In the genomic region with DNA sequence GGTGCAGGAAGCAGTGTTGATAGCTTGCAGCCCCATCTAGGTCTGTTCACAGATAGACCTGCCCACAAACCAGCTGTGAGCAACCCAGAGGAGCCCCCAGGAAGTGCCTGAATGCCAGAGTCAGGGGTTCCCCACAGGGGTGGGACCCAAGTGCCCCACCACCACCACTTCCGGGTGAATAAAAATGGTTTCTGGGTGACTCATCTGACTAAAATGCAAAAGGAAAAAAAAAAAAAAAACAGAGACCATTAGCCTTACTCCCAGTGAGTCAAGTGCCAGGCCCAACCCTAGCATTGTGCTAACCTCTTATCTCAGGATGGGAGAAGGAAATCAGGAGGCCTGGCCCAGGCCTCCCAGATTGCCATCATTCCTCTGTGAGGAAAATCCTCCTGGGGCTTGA, we compare ENCODE assay signal across 11 mouse cellular contexts. TPM values are rescaled to one million over a fixed set of nuclear protein-coding genes. Genes with fewer than 3 reads are reported as not detected.
DNase-seq lines count a peak whose midpoint lies in the region; ATAC-seq lines count a peak whose summit lies in the region.
"Had no signal": no experiment of that assay in that cellular context is flagged by ENCODE, and none has a peak within 500 bp of the region (broad histone marks: within the 10 kb centered on the region; RNA-seq: fewer than 3 reads in every experiment).

No protein-coding gene starts in this region.

- peak; percentile 58 to 68 for DNase-seq in lung, adult 18-20 months
- no peak for DNase-seq in lung, postnatal 14 days
- DNase-seq in lung, postnatal 4 days, result peak; percentile 32 to 64
- peak; percentile 69 to 85 for DNase-seq in thymus, postnatal 36 days
- DNase-seq in layer of hippocampus, adult 11-12 months (ENCODE audit: low spot score), result no peak
- DNase-seq in layer of hippocampus, postnatal 36 days, result no peak

- H3K27me3 ChIP-seq in heart, embryonic 12.5 days (replicated peaks), result no peaks in the 10 kb centered on the region
- no peaks in the 10 kb centered on the region for H3K27me3 ChIP-seq in midbrain, embryonic 13.5 days

- peak overlapping the region; percentile 45 for H3K27ac ChIP-seq in heart, embryonic 12.5 days (ENCODE audit: poor library complexity, severe bottlenecking)
- no peak overlapping the region for H3K27ac ChIP-seq in midbrain, embryonic 13.5 days

- 5% methylated on average over 1 of the region's 1 CpGs for WGBS in heart, embryonic 12.5 days
- WGBS in midbrain, embryonic 13.5 days, result 79% methylated on average over 1 of the region's 1 CpGs

- no peak overlapping the region for H3K4me3 ChIP-seq in heart, embryonic 12.5 days
- no peak overlapping the region for H3K4me3 ChIP-seq in midbrain, embryonic 13.5 days (replicated peaks)

- peaks cover 49% of the 10 kb centered on the region for H3K4me1 ChIP-seq in heart, embryonic 12.5 days (replicated peaks)
- no peaks in the 10 kb centered on the region for H3K4me1 ChIP-seq in midbrain, embryonic 13.5 days (replicated peaks)

- no peak overlapping the region for H3K9ac ChIP-seq in heart, embryonic 12.5 days
- H3K9ac ChIP-seq in midbrain, embryonic 13.5 days (replicated peaks), result no peak overlapping the region

- ATAC-seq in heart, embryonic 12.5 days (ENCODE audit: insufficient number of reproducible peaks, low FRiP score), result 0 out of 2 replicates have a peak, but pooled peaks have one; percentile 31
- ATAC-seq in midbrain, embryonic 13.5 days, result no peak

- H3K4me2 ChIP-seq in heart, embryonic 12.5 days, result no peak overlapping the region
- no peak overlapping the region for H3K4me2 ChIP-seq in midbrain, embryonic 13.5 days (replicated peaks)

- peaks cover 47% of the 10 kb centered on the region for H3K36me3 ChIP-seq in heart, embryonic 12.5 days
- H3K36me3 ChIP-seq in midbrain, embryonic 13.5 days, result peaks cover 28% of the 10 kb centered on the region

- H3K9me3 ChIP-seq in heart, embryonic 12.5 days (replicated peaks), result no peaks in the 10 kb centered on the region
- H3K9me3 ChIP-seq in midbrain, embryonic 13.5 days, result no peaks in the 10 kb centered on the region

RNA-seq across cellular contexts. Expression of gene Tspan2, which starts 21.5 kb away (rescaled TPM):
- polyA plus RNA-seq in heart, embryonic 12.5 days (2016; fragmentation: Nextera tagmentation; extraction: Ambion mirVana), result 36.0 and 37.0 TPM in 2 replicates
- 6.3 and 7.0 TPM in 2 replicates for polyA plus RNA-seq in midbrain, embryonic 13.5 days (2015; fragmentation: Nextera tagmentation; extraction: Ambion mirVana)
- total RNA-seq in layer of hippocampus, postnatal 36 days (2021), result 100 to 1,000 TPM; 107 to 123 TPM

RNA-seq across cellular contexts. Expression of gene Tshb, which starts 26.7 kb away (rescaled TPM):
- polyA plus RNA-seq in heart, embryonic 12.5 days (2016; fragmentation: Nextera tagmentation; extraction: Ambion mirVana), result 0.04 and 0.10 TPM in 2 replicates
- polyA plus RNA-seq in midbrain, embryonic 13.5 days (2015; fragmentation: Nextera tagmentation; extraction: Ambion mirVana), result 0.12 and 0.16 TPM in 2 replicates
- not detected for total RNA-seq in layer of hippocampus, postnatal 36 days (2021)
- total RNA-seq: heart, adult 18-20 months; left cerebral cortex, postnatal 14 days had no signal
- polyA plus RNA-seq: cortical plate, adult 2 months had no signal

Comparison
In these comparisons a context has a peak if more than half of its experiments do, and no peak if none do; other contexts are left out.
1. DNase-seq: peak in lung, adult 18-20 months (2 of 2), lung, postnatal 4 days (2 of 2) and thymus, postnatal 36 days (2 of 2); none in lung, postnatal 14 days (single experiment), layer of hippocampus, adult 11-12 months (single experiment) and layer of hippocampus, postnatal 36 days (0 of 2).